Mouse (Mus musculus): ENCODE data around the gene Cabp1. TPM values are rescaled to one million over a fixed set of nuclear protein-coding genes. Genes with fewer than 3 reads are reported as not detected.

Cabp1 gene
- 10 to 100 TPM; 34.8 to 42.3 TPM for total RNA-seq (2021)
- long read RNA-seq, experiment 1, transcript Cabp1-204 (6 exons, 1,621 nt): major isoform, 54 of 58 reads
- long read RNA-seq, experiment 1, partial matches to known transcripts: 3 of 58 reads
- long read RNA-seq, experiment 1, other reads (novel, unspliced or antisense): 1 of 58 reads
- long read RNA-seq, experiment 2, transcript Cabp1-204 (6 exons, 1,621 nt): major isoform, 30 of 32 reads
- long read RNA-seq, experiment 2, partial matches to known transcripts: 0 of 32 reads
- long read RNA-seq, experiment 2, other reads (novel, unspliced or antisense): 2 of 32 reads

DNA sequence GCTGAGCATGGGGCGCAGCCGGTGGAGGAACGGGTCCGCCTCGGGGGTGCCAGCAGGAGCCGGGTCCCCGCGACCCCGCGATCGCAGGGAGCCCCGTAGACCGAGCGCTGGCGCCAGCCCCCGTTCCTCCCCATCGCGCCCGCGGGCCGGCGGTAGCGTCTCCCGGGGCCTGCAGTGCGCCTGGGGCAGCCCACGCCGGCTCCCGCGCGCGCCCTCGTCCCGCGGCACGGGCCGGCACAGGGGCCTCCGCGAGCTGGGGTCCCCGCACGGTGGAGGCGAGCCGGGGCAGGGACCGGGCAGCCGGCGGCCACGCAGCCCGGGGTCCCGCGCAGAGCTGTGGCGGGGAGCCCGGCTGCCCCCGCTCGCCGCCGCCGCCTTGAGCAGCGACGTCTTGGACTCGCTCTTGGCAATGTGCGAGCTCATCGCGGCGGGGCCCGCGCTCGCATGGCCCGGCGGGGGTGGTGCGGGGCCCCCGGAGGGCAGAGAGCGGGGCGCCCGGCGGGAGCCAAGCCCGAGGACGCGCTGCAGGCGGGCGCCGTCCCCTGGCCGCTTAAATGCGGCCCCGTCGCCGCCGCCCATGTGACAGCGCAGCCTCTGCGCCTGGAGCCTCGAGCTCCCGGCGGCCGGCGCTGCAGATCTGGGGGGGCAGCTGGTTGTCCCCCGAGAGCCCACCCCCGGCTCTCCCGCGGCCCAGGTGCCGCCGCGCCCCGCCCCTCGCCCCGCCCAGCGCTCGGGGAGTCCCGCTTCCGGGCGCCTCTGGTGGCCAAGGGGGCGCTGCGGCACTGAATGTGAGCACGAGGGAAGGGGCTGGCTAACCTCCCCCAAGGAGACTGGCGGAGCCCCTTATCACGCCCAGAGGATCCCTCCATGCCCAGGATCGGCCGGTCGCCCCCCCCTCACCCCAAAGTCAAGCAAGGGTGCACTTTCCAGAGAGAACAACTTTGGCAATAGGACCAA is at the start of gene Cabp1:
Gene Cabp1 (minus strand): TSS at position 713 of the 957 bp plus-strand sequence.
- DNase-seq: peak; percentile 71 to 84

- no peak for DNase-seq
These were observed 46.0 kb upstream of the Cabp1 start for GRCm38 (mm10) chr5:115240191-115240590.

GRCm38 (mm10) chr5:115238729-115239195 is 44.6 kb upstream of the Cabp1 start:
- DNase-seq: peak; percentile 33 to 42

DNA sequence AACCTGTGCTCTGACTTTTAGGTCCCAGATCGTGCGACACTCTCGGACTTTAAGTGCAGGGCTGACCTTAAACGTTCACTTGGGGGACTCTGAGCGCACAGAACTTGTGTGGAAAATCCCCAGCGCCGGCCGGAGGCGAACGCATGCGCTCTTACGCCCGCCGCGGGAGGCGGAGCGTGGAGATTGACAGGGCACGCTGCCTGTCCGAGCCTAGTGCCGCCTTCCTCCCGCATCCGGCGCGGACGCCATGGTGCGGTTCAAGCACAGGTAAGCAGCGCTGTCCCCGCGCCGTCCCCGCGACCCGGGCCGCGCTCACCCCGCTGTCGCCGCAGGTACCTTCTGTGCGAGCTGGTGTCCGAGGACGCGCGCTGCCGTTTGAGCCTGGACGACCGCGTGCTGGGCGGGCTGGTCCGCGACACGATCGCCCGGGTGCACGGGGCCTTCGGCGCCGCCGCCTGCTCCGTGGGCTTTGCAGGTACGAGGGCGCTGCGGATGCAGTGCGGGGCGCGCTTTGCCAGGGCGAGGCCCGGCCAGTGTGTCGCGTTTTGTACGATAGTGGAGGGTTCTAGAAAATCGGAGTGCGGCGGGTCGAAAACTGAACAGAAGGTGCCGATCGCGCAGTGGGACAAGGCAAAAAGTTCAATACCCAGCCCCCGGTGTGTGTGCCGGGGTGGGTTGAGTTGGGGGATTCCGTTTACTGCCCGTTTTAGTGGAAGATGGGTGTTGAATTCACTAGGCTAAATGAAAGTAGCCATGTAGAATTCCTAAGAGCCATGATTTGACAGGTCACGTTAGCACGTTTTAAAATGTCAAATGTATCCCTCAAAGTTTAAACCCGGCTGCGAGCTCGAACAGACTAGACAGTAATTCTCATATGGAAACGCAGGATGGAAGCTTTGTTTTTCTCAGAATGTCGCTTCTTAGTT is 43.9 kb upstream of the Cabp1 start:
- DNase-seq: peak; percentile 95 to 97

GRCm38 (mm10) chr5:115235786-115236263 is 41.6 kb upstream of the Cabp1 start, which contains the start of gene Pop5:
Gene Pop5, plus strand, starts transcription at chr5:115235836.
- DNase-seq: peak; percentile 92 to 96

- DNase-seq: peak; percentile 85 to 88
These were observed 41.2 kb upstream of the Cabp1 start for GRCm38 (mm10) chr5:115235323-115235771.

GRCm38 (mm10) chr5:115234519-115234918 is 40.3 kb upstream of the Cabp1 start:
- DNase-seq: no peak

DNA sequence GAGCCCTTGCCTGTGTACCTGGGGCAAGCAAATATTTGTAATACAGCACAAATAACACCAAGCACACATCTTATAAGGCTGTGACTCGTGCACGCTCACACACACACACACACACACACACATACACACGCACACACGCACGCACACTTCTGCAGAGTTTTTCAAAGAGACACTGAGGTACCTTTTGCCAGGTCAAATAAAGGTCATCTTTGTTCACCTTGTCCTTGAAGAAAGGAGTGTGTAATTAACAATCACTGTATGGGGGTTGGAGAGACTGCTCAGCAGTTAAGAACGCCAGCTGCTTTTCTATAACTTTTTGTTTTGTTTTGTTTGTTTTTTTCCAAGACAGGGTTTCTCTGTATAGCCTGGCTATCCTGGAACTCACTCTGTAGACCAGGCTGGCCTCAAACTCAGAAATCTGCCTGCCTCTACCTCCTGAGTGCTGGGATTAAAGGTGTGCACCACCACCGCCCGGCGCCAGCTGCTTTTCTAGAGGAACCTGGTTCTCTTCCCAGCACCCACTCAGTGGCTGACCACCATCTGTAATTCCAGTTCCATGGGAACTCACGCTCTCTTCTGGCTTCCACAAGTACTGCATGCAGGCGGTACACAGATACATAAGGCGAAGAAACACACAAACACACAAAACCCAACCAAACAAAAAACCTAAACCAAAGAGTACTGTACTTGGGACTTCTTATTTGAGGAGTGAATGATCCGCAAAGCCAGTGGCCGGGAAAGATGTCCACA is 39.0 kb upstream of the Cabp1 start:
- no peak for DNase-seq

DNA sequence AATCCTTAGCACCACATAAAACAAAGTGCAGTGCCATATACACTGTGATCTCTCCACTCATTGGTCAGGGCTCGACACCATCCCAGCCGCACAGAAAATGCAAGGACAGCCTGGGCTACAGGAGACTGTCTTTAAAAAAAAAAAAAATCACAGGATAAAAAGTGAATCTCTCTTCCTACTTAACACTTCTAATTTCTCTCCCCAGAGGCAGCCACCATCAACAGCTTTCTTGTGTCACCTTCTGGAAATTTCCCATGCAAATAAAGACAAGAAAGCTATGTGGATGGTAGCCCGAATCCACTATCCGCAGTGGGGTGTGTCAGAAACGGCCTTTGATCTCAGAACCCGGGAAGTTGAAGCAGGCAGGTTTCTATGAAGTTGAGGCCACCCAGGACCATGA is 38.3 kb upstream of the Cabp1 start:
- DNase-seq: no peak

GRCm38 (mm10) chr5:115231552-115232120 is 37.5 kb upstream of the Cabp1 start:
- DNase-seq: no peak

DNA sequence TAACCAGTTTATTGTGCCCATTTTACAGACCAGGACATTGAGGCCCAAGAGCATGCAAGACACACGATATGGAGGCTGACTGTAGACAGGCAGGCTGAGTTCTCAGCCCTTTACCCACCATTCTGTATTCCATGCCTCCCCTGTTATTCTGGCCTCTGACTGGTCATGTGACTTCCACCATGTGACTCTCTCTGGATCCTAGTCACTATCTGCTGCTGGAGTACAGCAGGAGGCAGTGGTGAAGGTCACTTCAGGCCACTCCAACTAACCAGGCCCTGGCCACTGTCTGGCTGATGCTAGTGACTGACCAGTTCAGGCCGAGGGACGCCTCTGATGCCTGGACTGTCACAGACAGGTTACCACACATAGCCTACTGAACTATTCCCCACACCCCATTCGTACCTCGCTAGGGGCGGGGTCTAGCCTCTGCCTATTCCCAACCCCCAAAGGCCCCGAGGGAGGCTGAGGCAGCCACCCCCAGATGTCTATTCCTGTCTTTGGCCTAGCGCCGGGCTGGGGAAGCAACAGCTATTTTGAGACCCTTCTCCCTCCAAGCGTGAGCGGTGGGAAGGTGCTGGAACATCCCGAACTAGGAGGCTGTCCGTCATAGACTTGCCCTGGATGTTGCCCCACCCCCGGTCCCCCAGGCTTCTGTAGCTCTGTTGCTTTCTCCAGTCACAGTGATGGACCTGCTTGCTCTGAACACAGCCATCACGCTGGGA is 36.8 kb upstream of the Cabp1 start:
- DNase-seq: no peak

GRCm38 (mm10) chr5:115222485-115222884 is 28.3 kb upstream of the Cabp1 start:
- DNase-seq: no peak

DNA sequence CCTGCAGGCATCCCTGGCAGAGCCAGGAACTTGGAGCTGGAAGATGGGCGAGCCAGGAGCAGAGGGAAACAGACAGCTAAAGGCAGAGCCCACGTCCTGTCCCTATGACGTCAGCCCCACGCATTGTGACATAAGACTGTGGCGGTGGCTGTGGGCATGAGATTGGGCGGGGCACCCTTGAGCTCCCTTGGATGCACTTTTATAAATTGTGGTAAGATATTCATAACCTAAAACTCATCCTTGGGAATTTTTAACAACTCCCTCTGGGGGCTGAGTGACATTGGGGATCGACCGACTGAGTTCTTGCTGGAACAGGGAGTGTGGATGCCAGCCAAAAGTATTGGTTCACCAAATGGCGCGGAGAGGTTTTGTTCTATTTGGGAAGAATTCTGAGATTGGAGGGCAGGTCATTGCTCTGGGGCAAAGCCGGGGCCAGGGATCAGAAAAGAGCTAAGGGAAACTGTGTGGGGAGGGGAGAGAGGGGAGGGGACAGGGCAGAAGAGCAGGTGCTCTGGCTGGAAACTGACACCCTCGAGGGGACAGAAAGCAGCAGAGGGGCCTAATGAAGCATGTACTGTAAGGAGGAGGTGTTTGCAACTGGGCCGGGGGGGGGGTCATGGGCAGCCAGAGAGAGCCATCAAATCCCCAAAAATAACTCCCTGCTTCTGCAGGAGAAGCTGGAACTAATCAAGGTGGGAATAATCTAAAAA is 26.9 kb upstream of the Cabp1 start:
- no peak for DNase-seq

GRCm38 (mm10) chr5:115217998-115218397 is 23.8 kb upstream of the Cabp1 start:
- DNase-seq: no peak

DNA sequence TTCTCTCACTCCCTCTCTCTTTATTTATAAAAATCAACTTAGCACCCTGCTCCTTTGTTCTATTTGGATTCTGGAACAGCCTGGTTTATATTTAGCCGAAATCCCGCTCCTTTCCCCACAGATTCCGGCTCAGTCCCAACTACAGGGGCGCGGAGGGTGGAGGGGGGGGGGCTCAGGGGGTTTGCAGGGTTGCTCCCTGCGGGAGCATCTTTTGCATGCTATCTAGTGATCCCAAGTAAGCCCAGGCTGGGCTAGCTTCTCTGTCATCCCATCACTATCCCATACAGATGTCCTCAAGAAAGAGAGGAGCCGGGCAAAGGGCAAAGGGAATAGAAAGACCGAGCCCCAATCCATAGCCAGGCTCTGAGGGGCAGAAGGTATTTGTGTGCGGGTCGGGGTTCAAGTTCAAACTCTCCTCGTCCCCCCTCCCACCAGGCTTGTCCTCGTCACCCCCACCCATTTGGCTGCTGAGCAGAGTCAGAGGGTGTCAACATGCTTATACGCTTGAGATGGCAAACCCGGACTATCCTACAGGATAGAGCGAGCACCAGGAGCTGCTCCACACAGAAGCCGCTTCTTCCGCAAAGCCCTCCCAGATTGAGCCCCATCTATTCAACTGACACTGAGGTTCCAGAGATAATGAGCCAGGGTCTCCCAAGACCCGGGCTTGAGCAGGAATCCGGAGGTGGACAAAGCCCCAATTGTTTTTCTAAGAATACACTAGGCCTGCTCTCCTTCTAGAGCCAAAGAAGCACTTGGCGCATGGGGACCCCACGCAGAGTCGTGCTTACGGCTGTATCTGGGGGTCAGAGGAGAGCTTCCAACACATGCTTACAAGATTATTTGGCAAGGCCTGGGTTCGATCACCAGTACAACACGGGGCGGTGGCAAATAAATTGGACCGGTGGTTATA is 21.3 kb upstream of the Cabp1 start:
- no peak for DNase-seq

DNA sequence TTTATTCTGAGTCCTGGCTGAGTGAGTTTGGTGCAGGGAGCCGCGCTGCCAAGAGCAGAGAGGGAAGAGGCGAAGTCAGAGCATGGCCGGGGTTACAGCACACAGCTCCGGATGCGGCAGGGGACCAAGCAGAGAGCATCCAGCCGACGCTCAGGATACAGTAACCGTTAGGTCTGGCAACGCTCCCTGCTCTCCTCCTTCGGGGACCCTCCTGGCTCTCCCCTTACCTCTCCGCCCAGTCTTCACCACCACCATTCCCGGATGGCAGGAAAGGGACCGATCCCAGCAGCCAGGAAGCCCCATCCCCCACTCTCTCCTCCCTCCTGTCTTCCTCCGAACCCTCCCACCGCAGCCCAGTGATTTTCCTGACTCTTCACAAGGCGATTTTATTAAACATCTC is 20.7 kb upstream of the Cabp1 start:
- DNase-seq: no peak

- DNase-seq: peak in 1 of 2 experiments; percentile 29
These were observed 18.7 kb upstream of the Cabp1 start for GRCm38 (mm10) chr5:115212861-115213260.

DNA sequence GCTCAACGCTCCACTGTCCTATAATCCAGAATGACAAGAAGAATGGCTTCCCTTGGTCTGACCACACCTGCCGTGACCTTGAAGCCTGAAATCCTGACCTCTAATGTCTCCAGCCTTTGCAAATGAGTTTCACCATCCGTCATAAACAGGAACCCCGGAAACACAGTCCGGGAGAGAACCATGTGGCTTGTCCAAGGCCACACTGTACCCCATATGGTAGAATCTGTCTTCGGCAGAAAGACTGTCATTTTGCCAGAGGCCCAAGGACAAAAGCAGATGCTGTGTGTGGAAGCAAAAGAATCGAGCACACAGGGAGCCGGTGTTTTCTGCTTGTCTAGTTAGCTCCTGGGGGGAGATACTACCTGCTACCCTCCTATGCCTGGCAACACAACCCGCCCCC is 18.3 kb upstream of the Cabp1 start:
- DNase-seq: peak; percentile 46 to 66

Measured in adrenal gland, postnatal 36 days (tissue).